ENCODE assay signal across 12 mouse cellular contexts in the genomic region with DNA sequence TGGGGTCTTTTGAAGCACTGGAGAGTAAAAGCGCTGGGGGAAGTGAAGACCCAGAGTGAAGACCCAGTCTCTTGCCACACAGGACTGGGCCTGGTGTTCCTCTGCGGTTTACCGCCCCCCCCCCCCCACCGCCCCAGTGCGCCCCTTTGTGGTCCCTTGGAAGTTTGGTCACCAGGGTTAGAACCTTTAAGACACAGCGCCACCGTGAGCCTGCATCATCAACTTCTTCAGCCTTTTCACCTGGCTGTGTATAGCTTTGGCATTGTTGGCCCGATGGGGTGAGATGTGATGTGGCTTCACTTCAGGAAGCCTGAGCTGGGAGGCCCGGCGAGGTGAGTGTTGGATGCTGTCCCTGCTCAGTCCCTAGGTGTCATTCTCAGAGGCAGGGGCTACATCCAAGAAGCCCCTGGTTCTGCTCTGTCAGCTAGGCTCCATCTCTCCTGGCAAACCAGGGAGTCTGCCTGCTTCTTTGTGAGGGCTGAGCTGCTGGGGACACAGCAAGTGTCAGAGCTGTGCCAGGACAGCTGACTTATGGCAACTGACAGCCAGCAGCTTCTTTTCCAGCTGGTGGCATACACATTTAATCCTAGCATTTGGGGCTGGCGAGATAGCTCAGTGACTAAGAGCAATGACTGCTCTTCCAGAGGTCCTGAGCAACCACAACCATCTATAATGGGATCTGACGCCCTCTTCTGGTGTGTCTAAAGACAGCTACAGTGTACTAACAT. TPM values are rescaled to one million over a fixed set of nuclear protein-coding genes. Genes with fewer than 3 reads are reported as not detected.
DNase-seq lines count a peak whose midpoint lies in the region; ATAC-seq and TF ChIP-seq lines count a peak whose summit lies in the region.
"Had no signal": no experiment of that assay in that cellular context is flagged by ENCODE, and none has a peak within 500 bp of the region (broad histone marks: within the 10 kb centered on the region; RNA-seq: fewer than 3 reads in every experiment).

No protein-coding gene starts in this region.

- H3K27ac ChIP-seq in gastrocnemius, adult 2 months, result peak overlapping the region; percentile 36
- no peak overlapping the region for H3K27ac ChIP-seq in midbrain, postnatal 0 days (ENCODE audit: low read depth, low read length)
- no peak overlapping the region for H3K27ac ChIP-seq in midbrain, embryonic 16.5 days (ENCODE audit: low read length)
- H3K27ac ChIP-seq: limb, embryonic 10.5 days had no signal

- WGBS in midbrain, postnatal 0 days, result 35% methylated on average over 11 of the region's 12 CpGs
- 24% methylated on average over 11 of the region's 12 CpGs for WGBS in midbrain, embryonic 16.5 days

- no peak overlapping the region for H3K4me3 ChIP-seq in gastrocnemius, adult 2 months
- no peak overlapping the region for H3K4me3 ChIP-seq in midbrain, postnatal 0 days (ENCODE audit: low read depth, low read length)
- H3K4me3 ChIP-seq in midbrain, embryonic 16.5 days (ENCODE audit: low read depth, low read length), result no peak overlapping the region
- H3K4me3 ChIP-seq: limb, embryonic 10.5 days had no signal

- no peak overlapping the region for H3K9ac ChIP-seq in midbrain, postnatal 0 days (replicated peaks; ENCODE audit: low read length, poor library complexity, severe bottlenecking)
- no peak overlapping the region for H3K9ac ChIP-seq in midbrain, embryonic 16.5 days (ENCODE audit: low read depth, low read length)

- no peak for DNase-seq in gastrocnemius, adult 2 months
- DNase-seq in gastrocnemius, postnatal 36 days, result no peak
- no peak for DNase-seq in midbrain, postnatal 0 days (ENCODE audit: low spot score)
- DNase-seq in thymus, postnatal 36 days, result peak; percentile 55
- no peak for DNase-seq in right cerebral cortex, adult 2 months (ENCODE audit: low spot score in 2 of 2)
- no peak for DNase-seq in adrenal gland, adult 8-10 months
- DNase-seq: cerebellum, adult 11 months had no signal

- peak; percentile 46 for TF ChIP-seq CTCF in gastrocnemius, adult 2 months (IDR thresholded peaks at IDR 0.05)
- peak; percentile 46 for TF ChIP-seq CTCF in midbrain, postnatal 0 days (IDR thresholded peaks at IDR 0.05)

- no peaks in the 10 kb centered on the region for H3K27me3 ChIP-seq in midbrain, postnatal 0 days (ENCODE audit: insufficient read depth, low read length)
- no peaks in the 10 kb centered on the region for H3K27me3 ChIP-seq in midbrain, embryonic 16.5 days (ENCODE audit: control insufficient read depth, insufficient read depth, low read depth, low read length)

- H3K4me1 ChIP-seq in midbrain, postnatal 0 days (ENCODE audit: insufficient read depth, low read length), result no peaks in the 10 kb centered on the region
- H3K4me1 ChIP-seq in midbrain, embryonic 16.5 days (ENCODE audit: control insufficient read depth, insufficient read depth, low read length), result peaks cover 4% of the 10 kb centered on the region; the same call in 1 of the 2 replicates

- H3K9me3 ChIP-seq in midbrain, postnatal 0 days (ENCODE audit: low read length), result no peaks in the 10 kb centered on the region
- H3K9me3 ChIP-seq in midbrain, embryonic 16.5 days (replicated peaks; ENCODE audit: control insufficient read depth, low read length, poor library complexity, severe bottlenecking), result no peaks in the 10 kb centered on the region
- H3K9me3 ChIP-seq: limb, embryonic 10.5 days had no signal

- no peak overlapping the region for H3K4me2 ChIP-seq in midbrain, postnatal 0 days (ENCODE audit: low read depth, low read length, poor library complexity, severe bottlenecking)
- H3K4me2 ChIP-seq in midbrain, embryonic 16.5 days (ENCODE audit: low read length), result no peak overlapping the region

- no peaks in the 10 kb centered on the region for H3K36me3 ChIP-seq in midbrain, postnatal 0 days (ENCODE audit: insufficient read depth, low read length)
- H3K36me3 ChIP-seq in midbrain, embryonic 16.5 days (ENCODE audit: control insufficient read depth, insufficient read depth, low read length), result no peaks in the 10 kb centered on the region
- H3K36me3 ChIP-seq: limb, embryonic 10.5 days had no signal

- ATAC-seq in midbrain, postnatal 0 days (ENCODE audit: low FRiP score), result no peak
- ATAC-seq in midbrain, embryonic 16.5 days, result no peak
- peak; percentile 31 for ATAC-seq in granulocyte monocyte progenitor cell, adult 5-6 weeks (replicated peaks; ENCODE audit: poor library complexity, severe bottlenecking)

- intact Hi-C loops in gastrocnemius, adult 2 months (cut with DNase I), result loop anchor here (2.0 to 10.0 kb wide), 3 partner anchors 16 to 220 kb away; no protein-coding TSS in a partner anchor
- intact Hi-C loops in gastrocnemius, postnatal 36 days (cut with DNase I), result loop anchor here (1.0 to 5.0 kb wide), 2 partner anchors 36 to 133 kb away; partner anchors contain the start of gene Lgi4

RNA-seq across cellular contexts. Expression of gene Fxyd3, which starts 18.4 kb away (rescaled TPM):
- total RNA-seq in gastrocnemius, adult 2 months (2021), result 1 to 10 TPM; 1.2 to 1.4 TPM
- total RNA-seq in gastrocnemius, postnatal 36 days (2021), result under 1 TPM; 0.77 to 0.96 TPM
- total RNA-seq in midbrain, postnatal 0 days (2014; rRNA removed), result 3.7 TPM in 1 of 2 replicates, not detected in the other
- polyA plus RNA-seq in midbrain, postnatal 0 days (2015; fragmentation: Nextera tagmentation; extraction: Ambion mirVana), result 0.47 TPM in 1 of 2 replicates, not detected in the other
- not detected in 2 replicates for polyA plus RNA-seq in midbrain, embryonic 16.5 days (2015; fragmentation: Nextera tagmentation; extraction: Ambion mirVana)
- not detected in 2 replicates for total RNA-seq in granulocyte monocyte progenitor cell, adult 5-6 weeks (2014; fragmentation: Nextera tagmentation)
- total RNA-seq in granulocyte monocyte progenitor cell, adult 5-6 weeks (2017), result not detected in 2 replicates
- 1 to 10 TPM in 1 of 4 experiments, under 1 TPM in 3; 0.73 to 1.3 (median 0.86) TPM for total RNA-seq in adrenal gland, adult 8-10 months (2022)
- total RNA-seq: megakaryocyte-erythroid progenitor cell, adult 5-6 weeks had no signal

RNA-seq across cellular contexts. Expression of gene Hpn, which starts 20.2 kb away (rescaled TPM):
- 10 to 100 TPM; 14.0 to 15.9 TPM for total RNA-seq in gastrocnemius, adult 2 months (2021)
- total RNA-seq in gastrocnemius, postnatal 36 days (2021), result 10 to 100 TPM; 14.1 to 15.9 TPM
- 0.49 and 2.6 TPM in 2 replicates for total RNA-seq in midbrain, postnatal 0 days (2014; rRNA removed)
- polyA plus RNA-seq in midbrain, postnatal 0 days (2015; fragmentation: Nextera tagmentation; extraction: Ambion mirVana), result 0.62 TPM in 1 of 2 replicates, not detected in the other
- 0.21 TPM in 1 of 2 replicates, not detected in the other for polyA plus RNA-seq in midbrain, embryonic 16.5 days (2015; fragmentation: Nextera tagmentation; extraction: Ambion mirVana)
- 11.1 TPM in 1 of 2 replicates, not detected in the other for total RNA-seq in granulocyte monocyte progenitor cell, adult 5-6 weeks (2014; fragmentation: Nextera tagmentation)
- total RNA-seq in granulocyte monocyte progenitor cell, adult 5-6 weeks (2017), result not detected in 2 replicates
- total RNA-seq in adrenal gland, adult 8-10 months (2022), result 1 to 10 TPM in 3 of 4 experiments, under 1 TPM in 1; 0.26 to 1.5 (median 1.2) TPM

RNA-seq across cellular contexts. Expression of gene Scn1b, which starts 31.9 kb away (rescaled TPM):
- total RNA-seq in gastrocnemius, adult 2 months (2021), result 100 to 1,000 TPM; 748 to 815 TPM
- total RNA-seq in gastrocnemius, postnatal 36 days (2021), result 100 to 1,000 TPM; 835 to 915 TPM
- 45.0 and 57.5 TPM in 2 replicates for total RNA-seq in midbrain, postnatal 0 days (2014; rRNA removed)
- 32.3 and 35.8 TPM in 2 replicates for polyA plus RNA-seq in midbrain, postnatal 0 days (2015; fragmentation: Nextera tagmentation; extraction: Ambion mirVana)
- polyA plus RNA-seq in midbrain, embryonic 16.5 days (2015; fragmentation: Nextera tagmentation; extraction: Ambion mirVana), result 7.4 and 12.2 TPM in 2 replicates
- total RNA-seq in granulocyte monocyte progenitor cell, adult 5-6 weeks (2014; fragmentation: Nextera tagmentation), result not detected in 2 replicates
- total RNA-seq in granulocyte monocyte progenitor cell, adult 5-6 weeks (2017), result not detected in 2 replicates
- total RNA-seq in adrenal gland, adult 8-10 months (2022), result 10 to 100 TPM; 14.2 to 27.2 (median 18.9) TPM
- total RNA-seq: megakaryocyte-erythroid progenitor cell, adult 5-6 weeks had no signal

RNA-seq across cellular contexts. Expression of gene Lgi4, which starts 35.8 kb away (rescaled TPM):
- 1 to 10 TPM; 2.4 to 3.3 TPM for total RNA-seq in gastrocnemius, adult 2 months (2021)
- total RNA-seq in gastrocnemius, postnatal 36 days (2021), result 1 to 10 TPM; 2.5 to 4.4 TPM
- 1.2 and 1.3 TPM in 2 replicates for total RNA-seq in midbrain, postnatal 0 days (2014; rRNA removed)
- polyA plus RNA-seq in midbrain, postnatal 0 days (2015; fragmentation: Nextera tagmentation; extraction: Ambion mirVana), result 0.56 and 0.81 TPM in 2 replicates
- polyA plus RNA-seq in midbrain, embryonic 16.5 days (2015; fragmentation: Nextera tagmentation; extraction: Ambion mirVana), result 0.15 and 0.35 TPM in 2 replicates
- not detected in 2 replicates for total RNA-seq in granulocyte monocyte progenitor cell, adult 5-6 weeks (2014; fragmentation: Nextera tagmentation)
- not detected in 2 replicates for total RNA-seq in granulocyte monocyte progenitor cell, adult 5-6 weeks (2017)
- total RNA-seq in adrenal gland, adult 8-10 months (2022), result 1 to 10 TPM; 2.8 to 8.8 (median 4.2) TPM
- total RNA-seq: megakaryocyte-erythroid progenitor cell, adult 5-6 weeks had no signal
- polyA plus RNA-seq: heart, embryonic 14.5 days had no signal

RNA-seq across cellular contexts. Expression of gene Fxyd1, which starts 37.9 kb away (rescaled TPM):
- total RNA-seq in gastrocnemius, adult 2 months (2021), result 1,000 to 10,000 TPM in 1 of 2 experiments, 100 to 1,000 TPM in 1; 944 to 1,010 TPM
- total RNA-seq in gastrocnemius, postnatal 36 days (2021), result 1,000 to 10,000 TPM in 1 of 2 experiments, 100 to 1,000 TPM in 1; 991 to 1,156 TPM
- total RNA-seq in midbrain, postnatal 0 days (2014; rRNA removed), result 7.0 and 7.4 TPM in 2 replicates
- 20.4 and 22.2 TPM in 2 replicates for polyA plus RNA-seq in midbrain, postnatal 0 days (2015; fragmentation: Nextera tagmentation; extraction: Ambion mirVana)
- polyA plus RNA-seq in midbrain, embryonic 16.5 days (2015; fragmentation: Nextera tagmentation; extraction: Ambion mirVana), result 11.2 and 17.3 TPM in 2 replicates
- not detected in 2 replicates for total RNA-seq in granulocyte monocyte progenitor cell, adult 5-6 weeks (2014; fragmentation: Nextera tagmentation)
- not detected in 2 replicates for total RNA-seq in granulocyte monocyte progenitor cell, adult 5-6 weeks (2017)
- 100 to 1,000 TPM; 110 to 212 (median 163) TPM for total RNA-seq in adrenal gland, adult 8-10 months (2022)
- total RNA-seq: megakaryocyte-erythroid progenitor cell, adult 5-6 weeks had no signal

Comparison
In these comparisons a context has a peak if more than half of its experiments do, and no peak if none do; other contexts are left out.
1. DNase-seq: peak in thymus, postnatal 36 days (2 of 2); none in gastrocnemius, adult 2 months (single experiment), gastrocnemius, postnatal 36 days (0 of 2), midbrain, postnatal 0 days (single experiment), right cerebral cortex, adult 2 months (0 of 2) and adrenal gland, adult 8-10 months (single experiment).
2. RNA of gene Scn1b, which starts 31.9 kb away (total RNA-seq): 835 to 915 TPM in gastrocnemius, postnatal 36 days, 748 to 815 TPM in gastrocnemius, adult 2 months, 45.0 to 57.5 TPM in midbrain, postnatal 0 days and 14.2 to 27.2 TPM in adrenal gland, adult 8-10 months; not detected in granulocyte monocyte progenitor cell, adult 5-6 weeks; every median in the first group is over 10 times any median in the second.